Mouse (Mus musculus): Measurements from ENCODE around the gene Gm5458. TPM values are rescaled to one million over a fixed set of nuclear protein-coding genes. Genes with fewer than 3 reads are reported as not detected.
"Not testable (repeated sequence)": the region's sequence is repeated elsewhere in the genome, so short reads cannot be mapped to it uniquely, and the experiment has no call there.

Gm5458 gene
- total and polyA plus RNA-seq, 3 experiments: not detected

DNA sequence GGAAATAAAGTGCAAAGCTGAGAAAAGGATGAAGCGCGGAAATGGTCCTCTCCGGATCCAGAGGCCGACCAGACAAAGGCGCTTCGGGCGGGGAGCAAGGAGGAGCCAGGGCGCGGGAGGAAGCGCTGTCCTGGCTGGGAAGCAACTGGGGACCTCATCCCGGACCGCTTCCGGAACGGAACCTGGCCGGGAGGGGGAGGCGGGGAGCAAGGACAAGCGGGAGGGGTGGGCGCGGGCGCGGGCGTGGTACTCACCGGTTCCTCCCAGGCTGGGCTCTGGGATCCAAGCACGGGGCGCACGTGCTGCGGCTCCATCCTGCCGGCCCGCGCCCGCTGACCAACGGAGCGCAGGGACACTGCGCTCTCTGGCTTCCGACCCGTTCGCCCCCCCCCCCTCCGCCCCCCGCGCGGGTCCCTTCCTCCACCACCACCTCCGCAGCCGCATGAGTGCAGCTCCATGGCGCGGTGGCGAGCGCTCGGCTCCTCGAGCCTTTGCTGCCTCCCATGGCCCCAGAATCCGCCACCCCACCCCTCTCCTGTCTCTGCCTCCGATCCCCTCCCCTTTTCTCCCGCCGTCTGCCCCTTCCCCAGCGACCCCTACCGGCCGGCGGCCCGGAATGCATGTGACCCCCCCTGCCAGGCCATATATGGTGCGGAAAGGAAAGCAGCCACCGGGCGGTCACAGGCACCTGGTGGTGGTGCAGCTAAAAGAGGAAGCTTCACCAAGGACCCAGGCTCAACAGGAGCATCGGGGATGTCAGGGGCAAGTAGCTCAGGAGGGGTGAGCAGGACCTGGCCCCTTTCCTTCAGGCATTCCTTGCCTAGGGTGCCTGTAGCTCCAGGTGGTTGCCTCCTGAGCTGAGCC, 17.3 kb downstream of the Gm5458 start, which contains the start of gene Gm2237:
Gene Gm2237 (minus strand): TSS at position 332 of the 864 bp plus-strand sequence.
- dilution Hi-C loops (cut with MboI; ENCODE audit: extremely low pct_ligation_motif_present, extremely low pct_unique_long_range_greater_than_20kb, low sequenced_read_pairs): not testable (repeated sequence)

GRCm38 (mm10) chr14:19549863-19550262, 52.5 kb downstream of the Gm5458 start, which contains the start of gene Gm2244:
Gene Gm2244 (minus strand): TSS chr14:19549963.
- H3K4me2 ChIP-seq (ENCODE audit: insufficient read depth, low read depth, poor library complexity, severe bottlenecking); H3K9ac ChIP-seq (ENCODE audit: insufficient read depth, low read depth); H3K36me3 ChIP-seq (replicated peaks in 1 of 2; ENCODE audit: control insufficient read depth in 1 of 2, insufficient read depth in 1 of 2, low read length in 1 of 2); H3K4me1 ChIP-seq (ENCODE audit: control insufficient read depth in 1 of 2, insufficient read depth in 2 of 2); DNase-seq (ENCODE audit: extremely low read depth); H3K27me3 ChIP-seq (replicated peaks); H3K79me2 ChIP-seq (replicated peaks; ENCODE audit: control insufficient read depth, extremely low read depth, insufficient read depth, poor library complexity, severe bottlenecking); H3K4me3 ChIP-seq (replicated peaks in 1 of 3; ENCODE audit: low read depth in 2 of 3, low read length in 2 of 3, poor library complexity in 1 of 3); H3K9me3 ChIP-seq (replicated peaks; ENCODE audit: low read length); H3K27ac ChIP-seq (ENCODE audit: insufficient read depth, low read depth); in situ Hi-C loops (cut with MboI; ENCODE audit: low pct_ligation_motif_present, low pct_unique_long_range_greater_than_20kb, low sequenced_read_pairs); dilution Hi-C loops (cut with MboI; ENCODE audit: extremely low pct_ligation_motif_present, extremely low pct_unique_long_range_greater_than_20kb, low sequenced_read_pairs): not testable (repeated sequence)

More for the DNA sequence above, 17.3 kb downstream of the Gm5458 start, which contains the start of gene Gm2237:
- H3K27me3 ChIP-seq (replicated peaks); H3K27ac ChIP-seq (ENCODE audit: insufficient read depth, low read depth); H3K36me3 ChIP-seq (replicated peaks in 1 of 2; ENCODE audit: control insufficient read depth in 1 of 2, insufficient read depth in 1 of 2, low read length in 1 of 2); in situ Hi-C loops (cut with MboI; ENCODE audit: low pct_ligation_motif_present, low pct_unique_long_range_greater_than_20kb, low sequenced_read_pairs); H3K9me3 ChIP-seq (replicated peaks; ENCODE audit: low read length); H3K4me1 ChIP-seq (ENCODE audit: control insufficient read depth in 1 of 2, insufficient read depth in 2 of 2); H3K79me2 ChIP-seq (replicated peaks; ENCODE audit: control insufficient read depth, extremely low read depth, insufficient read depth, poor library complexity, severe bottlenecking): not testable (repeated sequence)
- H3K4me2 ChIP-seq (ENCODE audit: insufficient read depth, low read depth, poor library complexity, severe bottlenecking): peak within 1 kb of the TSS; percentile 61
- peak; percentile 26; the same call in 1 of the 2 replicates for TF ChIP-seq BHLHE40 (IDR thresholded peaks at IDR 0.05; ENCODE audit: low read depth, low read length)
- peak; percentile 0 for DNase-seq (ENCODE audit: extremely low read depth)
- peak within 1 kb of the TSS in 2 of 3 experiments; percentile 38 to 64 for H3K4me3 ChIP-seq (replicated peaks in 1 of 3; ENCODE audit: low read depth in 2 of 3, low read length in 2 of 3, poor library complexity in 1 of 3)
- peak within 1 kb of the TSS; percentile 20; the same call in 1 of the 2 replicates for H3K9ac ChIP-seq (ENCODE audit: insufficient read depth, low read depth)

Other genes starting within 250 kb of the Gm5458 start
- 1.6 and 2.3 TPM in 2 replicates for gene Gm21738, start 183.7 kb downstream of the Gm5458 start, total RNA-seq (2012; rRNA removed)
- gene Gm21738, start 183.7 kb downstream of the Gm5458 start, total RNA-seq (2014; rRNA removed): not detected in 2 replicates
- gene Gm21738, start 183.7 kb downstream of the Gm5458 start, polyA plus RNA-seq (2012; ENCODE audit: insufficient read length, low read depth): 0.59 TPM in 1 of 2 replicates, not detected in the other
- not detected in 2 replicates for gene Gm2244, start 52.6 kb downstream of the Gm5458 start, total RNA-seq (2012; rRNA removed)
- not detected in 2 replicates for gene Gm2244, start 52.6 kb downstream of the Gm5458 start, total RNA-seq (2014; rRNA removed)
- gene Gm2244, start 52.6 kb downstream of the Gm5458 start, polyA plus RNA-seq (2012; ENCODE audit: insufficient read length, low read depth): not detected in 2 replicates
- 0.84 and 0.98 TPM in 2 replicates for gene Gm2237, start 17.4 kb downstream of the Gm5458 start, total RNA-seq (2012; rRNA removed)
- gene Gm2237, start 17.4 kb downstream of the Gm5458 start, total RNA-seq (2014; rRNA removed): 4.3 and 6.8 TPM in 2 replicates
- gene Gm2237, start 17.4 kb downstream of the Gm5458 start, polyA plus RNA-seq (2012; ENCODE audit: insufficient read length, low read depth): 1.2 and 1.7 TPM in 2 replicates
- gene Nid2, start 148.7 kb upstream of the Gm5458 start, total RNA-seq (2012; rRNA removed): 2.1 and 2.2 TPM in 2 replicates
- gene Nid2, start 148.7 kb upstream of the Gm5458 start, total RNA-seq (2014; rRNA removed): 0.58 and 0.80 TPM in 2 replicates
- gene Nid2, start 148.7 kb upstream of the Gm5458 start, polyA plus RNA-seq (2012; ENCODE audit: insufficient read length, low read depth): 1.3 and 1.5 TPM in 2 replicates
- 115 and 126 TPM in 2 replicates for gene Rtraf, start 221.2 kb upstream of the Gm5458 start, total RNA-seq (2012; rRNA removed)
- 216 and 252 TPM in 2 replicates for gene Rtraf, start 221.2 kb upstream of the Gm5458 start, total RNA-seq (2014; rRNA removed)
- gene Rtraf, start 221.2 kb upstream of the Gm5458 start, polyA plus RNA-seq (2012; ENCODE audit: insufficient read length, low read depth): 160 and 163 TPM in 2 replicates